14 mouse cellular contexts compared by ENCODE assay signal in genomic region chr2:62746256-62746655, GRCm38 (mm10).
"Had no signal": no experiment of that assay in that cellular context is flagged by ENCODE, and none has a peak within 500 bp of the region (broad histone marks: within the 10 kb centered on the region; RNA-seq: fewer than 3 reads in every experiment).

No protein-coding gene starts in this region.

- H3K27me3 ChIP-seq: kidney, embryonic 15.5 days; liver, embryonic 13.5 days; megakaryocyte, embryonic 14.5 days; midbrain, embryonic 15.5 days had no signal

- H3K9me3 ChIP-seq: kidney, embryonic 15.5 days; limb, embryonic 10.5 days; liver, embryonic 13.5 days; megakaryocyte, embryonic 14.5 days; midbrain, embryonic 15.5 days had no signal

- ATAC-seq: lung, postnatal 0 days; midbrain, embryonic 15.5 days had no signal

- H3K9ac ChIP-seq: kidney, embryonic 15.5 days; liver, embryonic 13.5 days; midbrain, embryonic 15.5 days had no signal

- H3K27ac ChIP-seq: kidney, embryonic 15.5 days; left cerebral cortex, adult 2 months; limb, embryonic 10.5 days; liver, embryonic 13.5 days; midbrain, embryonic 15.5 days; stomach, postnatal 0 days had no signal

- DNase-seq: kidney, adult 2 months; kidney, postnatal 14 days; liver, embryonic 13.5 days; lung, adult 2 months; lung, postnatal 36 days; thymus, postnatal 4 days had no signal

- H3K4me1 ChIP-seq: kidney, embryonic 15.5 days; limb, embryonic 10.5 days; liver, embryonic 13.5 days; megakaryocyte, embryonic 14.5 days; midbrain, embryonic 15.5 days had no signal

- H3K4me2 ChIP-seq: kidney, embryonic 15.5 days; liver, embryonic 13.5 days; midbrain, embryonic 11.5 days; midbrain, embryonic 15.5 days had no signal

- H3K36me3 ChIP-seq: kidney, embryonic 15.5 days; limb, embryonic 10.5 days; liver, embryonic 13.5 days; midbrain, embryonic 15.5 days had no signal

- H3K4me3 ChIP-seq: kidney, embryonic 15.5 days; left cerebral cortex, adult 2 months; limb, embryonic 10.5 days; liver, embryonic 13.5 days; megakaryocyte, embryonic 14.5 days; midbrain, embryonic 15.5 days had no signal
